Mouse (Mus musculus): Measurements from ENCODE around the gene Cacna2d1. TPM values are rescaled to one million over a fixed set of nuclear protein-coding genes. Genes with fewer than 3 reads are reported as not detected.

Cacna2d1 gene
- polyA plus RNA-seq (2014; fragmentation: Nextera tagmentation; extraction: Ambion mirVana) = 20.2 and 21.0 TPM in 2 replicates

DNA sequence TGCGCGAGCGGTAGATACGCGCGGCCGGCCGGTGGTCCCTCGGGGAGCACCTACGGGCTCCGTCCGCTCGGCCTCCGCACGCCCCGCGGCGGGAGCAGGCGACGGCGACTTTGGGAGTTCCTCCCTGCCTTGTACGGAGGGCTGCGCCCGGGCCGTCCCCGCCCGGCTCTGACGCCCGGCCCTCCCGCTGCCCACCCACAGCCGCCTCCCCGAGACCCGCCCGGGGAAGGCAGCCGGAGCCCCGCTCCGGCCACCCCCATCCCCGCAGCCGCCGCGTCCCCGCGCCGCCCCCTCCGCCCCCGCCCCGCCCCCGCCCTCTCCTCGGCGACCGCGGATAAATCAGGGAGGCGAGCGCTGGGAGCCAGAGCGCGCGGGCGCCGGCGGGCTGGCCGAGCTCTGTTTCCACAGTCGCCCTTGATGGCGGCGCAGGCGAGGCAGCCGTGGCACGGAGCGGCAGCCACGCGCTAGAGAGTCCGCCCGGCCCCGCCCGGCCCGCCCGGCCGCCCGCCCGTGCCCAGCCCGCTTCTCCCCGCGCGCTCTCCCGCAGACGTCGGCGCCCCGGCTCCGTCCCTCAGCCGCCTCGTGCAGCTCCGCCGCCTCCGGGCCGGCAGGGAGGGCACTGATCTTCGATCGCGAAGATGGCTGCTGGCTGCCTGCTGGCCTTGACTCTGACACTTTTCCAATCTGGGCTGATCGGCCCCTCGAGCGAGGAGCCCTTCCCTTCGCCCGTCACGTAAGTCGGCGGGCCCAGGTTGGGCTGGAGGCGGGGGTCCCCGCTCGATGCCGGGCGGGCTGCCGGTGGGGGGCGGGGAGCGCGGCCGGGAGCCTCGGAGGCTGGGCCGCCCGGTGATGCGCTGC lies at the start of gene Cacna2d1:
Cacna2d1 (plus strand) TSS at position 316 of the 858 bp plus-strand sequence.
- Histone ChIP-seq H3K9ac (ENCODE audit: low read length) (peak within 1 kb of the TSS; percentile 78), H3K4me3 (ENCODE audit: low read depth, low read length) (peak within 1 kb of the TSS; percentile 56), H3K27me3 (ENCODE audit: control insufficient read depth, insufficient read depth, low read length) (peaks cover 52% of the 10 kb centered on the region), H3K27ac (ENCODE audit: low read depth, low read length) (peak within 1 kb of the TSS; percentile 90), H3K36me3 (ENCODE audit: control insufficient read depth, insufficient read depth, low read length) (no peaks in the 10 kb centered on the region), H3K4me1 (ENCODE audit: control insufficient read depth, insufficient read depth, low read length) (no peaks in the 10 kb centered on the region), H3K9me3 (ENCODE audit: control insufficient read depth, low read length) (no peaks in the 10 kb centered on the region), H3K4me2 (ENCODE audit: low read depth) (peak within 1 kb of the TSS; percentile 50)
- peak; percentile 84 for ATAC-seq (ENCODE audit: insufficient read depth, low FRiP score, low TSS enrichment)
- peak; percentile 72 for DNase-seq (ENCODE audit: low spot score)
- WGBS = 1% methylated on average over 64 of the region's 120 CpGs

DNA sequence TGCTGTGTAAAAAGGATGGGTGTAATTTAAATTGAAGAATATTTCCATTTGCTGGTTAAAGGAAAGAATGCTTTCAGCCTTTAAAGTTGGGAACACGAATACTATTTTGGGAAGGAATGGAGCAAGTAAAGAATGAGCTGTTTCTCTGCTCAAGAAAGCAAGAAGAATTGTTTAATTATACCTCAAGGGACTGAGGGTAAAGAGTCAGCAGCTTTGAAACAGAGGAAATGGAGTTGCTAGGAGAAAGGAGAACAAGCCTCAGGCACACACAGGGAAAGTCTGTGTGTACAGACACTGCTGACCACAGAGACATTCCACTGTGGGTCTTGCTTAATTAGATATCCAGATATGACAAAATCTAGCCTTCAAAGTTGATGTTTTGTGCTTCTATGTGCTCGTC lies 39.4 kb upstream of the Cacna2d1 start:
- Histone ChIP-seq H3K9me3 (ENCODE audit: control insufficient read depth, low read length) (no peaks in the 10 kb centered on the region), H3K4me2 (ENCODE audit: low read depth) (no peak overlapping the region), H3K36me3 (ENCODE audit: control insufficient read depth, insufficient read depth, low read length) (no peaks in the 10 kb centered on the region), H3K9ac (ENCODE audit: low read length) (no peak overlapping the region), H3K27ac (ENCODE audit: low read depth, low read length) (no peak overlapping the region), H3K27me3 (ENCODE audit: control insufficient read depth, insufficient read depth, low read length) (no peaks in the 10 kb centered on the region), H3K4me3 (ENCODE audit: low read depth, low read length) (no peak overlapping the region), H3K4me1 (ENCODE audit: control insufficient read depth, insufficient read depth, low read length) (no peaks in the 10 kb centered on the region)
- no peak for DNase-seq (ENCODE audit: low spot score)
- no peak for ATAC-seq (ENCODE audit: insufficient read depth, low FRiP score, low TSS enrichment)
- 64% methylated on average over 2 of the region's 2 CpGs for WGBS

DNA sequence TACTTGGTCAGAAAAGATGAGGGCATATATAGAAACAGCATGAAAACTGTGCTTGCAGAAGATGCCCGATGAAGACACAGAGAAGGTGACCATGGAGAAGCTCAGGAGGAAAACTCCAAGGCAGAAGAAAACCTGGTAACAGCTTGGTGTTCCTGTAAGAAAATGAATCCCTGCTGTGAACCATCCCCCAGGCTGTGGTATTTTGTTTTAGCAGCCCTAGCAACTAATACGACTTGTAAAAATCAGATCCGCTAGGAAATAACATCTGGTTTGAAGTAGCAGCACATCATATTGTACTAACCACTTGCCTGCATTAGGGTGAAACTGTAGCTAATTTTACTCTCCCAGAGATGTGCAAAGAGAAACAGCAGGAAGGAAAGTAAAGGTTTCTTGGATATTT lies 37.8 kb upstream of the Cacna2d1 start:
- H3K4me1 ChIP-seq (ENCODE audit: control insufficient read depth, insufficient read depth, low read length) = no peaks in the 10 kb centered on the region
- H3K9ac ChIP-seq (ENCODE audit: low read length) = no peak overlapping the region
- no peaks in the 10 kb centered on the region; the same call in 1 of the 2 replicates for H3K9me3 ChIP-seq (ENCODE audit: control insufficient read depth, low read length)
- DNase-seq (ENCODE audit: low spot score) (no peak), ATAC-seq (ENCODE audit: insufficient read depth, low FRiP score, low TSS enrichment) (no peak)
- no peaks in the 10 kb centered on the region for H3K27me3 ChIP-seq (ENCODE audit: control insufficient read depth, insufficient read depth, low read length)
- no peak overlapping the region for H3K27ac ChIP-seq (ENCODE audit: low read depth, low read length)
- H3K4me3 ChIP-seq (ENCODE audit: low read depth, low read length) = no peak overlapping the region
- no peak overlapping the region for H3K4me2 ChIP-seq (ENCODE audit: low read depth)
- 75% methylated on average over 3 of the region's 3 CpGs for WGBS
- H3K36me3 ChIP-seq (ENCODE audit: control insufficient read depth, insufficient read depth, low read length) = no peaks in the 10 kb centered on the region

- DNase-seq (ENCODE audit: low spot score) (no peak), ATAC-seq (ENCODE audit: insufficient read depth, low FRiP score, low TSS enrichment) (no peak)
- H3K4me1 ChIP-seq (ENCODE audit: control insufficient read depth, insufficient read depth, low read length) = no peaks in the 10 kb centered on the region
- 64% methylated on average over 3 of the region's 3 CpGs for WGBS
- no peak overlapping the region for H3K27ac ChIP-seq (ENCODE audit: low read depth, low read length)
- H3K4me2 ChIP-seq (ENCODE audit: low read depth) = no peak overlapping the region
- no peaks in the 10 kb centered on the region for H3K9me3 ChIP-seq (ENCODE audit: control insufficient read depth, low read length)
- H3K27me3 ChIP-seq (ENCODE audit: control insufficient read depth, insufficient read depth, low read length) = no peaks in the 10 kb centered on the region
- no peak overlapping the region for H3K9ac ChIP-seq (ENCODE audit: low read length)
- no peaks in the 10 kb centered on the region for H3K36me3 ChIP-seq (ENCODE audit: control insufficient read depth, insufficient read depth, low read length)
- H3K4me3 ChIP-seq (ENCODE audit: low read depth, low read length) = no peak overlapping the region
These were observed 28.0 kb upstream of the Cacna2d1 start for GRCm38 (mm10) chr5:15906446-15906845.

GRCm38 (mm10) chr5:15914931-15915330 lies 19.6 kb upstream of the Cacna2d1 start:
- WGBS = 77% methylated on average over 1 of the region's 1 CpGs
- no peaks in the 10 kb centered on the region for H3K4me1 ChIP-seq (ENCODE audit: control insufficient read depth, insufficient read depth, low read length)

GRCm38 (mm10) chr5:15928506-15928905 lies 6.0 kb upstream of the Cacna2d1 start:
- H3K4me1 ChIP-seq (ENCODE audit: control insufficient read depth, insufficient read depth, low read length) = no peaks in the 10 kb centered on the region
- whole genome bisulfite sequencing = 41% methylated on average over 6 of the region's 6 CpGs
- no peak overlapping the region for H3K9ac ChIP-seq (ENCODE audit: low read length)
- no peaks in the 10 kb centered on the region for H3K9me3 ChIP-seq (ENCODE audit: control insufficient read depth, low read length)
- H3K4me3 ChIP-seq (ENCODE audit: low read depth, low read length) = no peak overlapping the region
- no peaks in the 10 kb centered on the region for H3K36me3 ChIP-seq (ENCODE audit: control insufficient read depth, insufficient read depth, low read length)
- H3K27ac ChIP-seq (ENCODE audit: low read depth, low read length) = no peak overlapping the region
- no peak overlapping the region for H3K4me2 ChIP-seq (ENCODE audit: low read depth)
- no peak for DNase-seq (ENCODE audit: low spot score)
- peaks cover 30% of the 10 kb centered on the region for H3K27me3 ChIP-seq (ENCODE audit: control insufficient read depth, insufficient read depth, low read length)
- no peak for ATAC-seq (ENCODE audit: insufficient read depth, low FRiP score, low TSS enrichment)

More at GRCm38 (mm10) chr5:15914931-15915330, 19.6 kb upstream of the Cacna2d1 start:
- ATAC-seq (ENCODE audit: insufficient read depth, low FRiP score, low TSS enrichment) (no peak), DNase-seq (ENCODE audit: low spot score) (no peak)
- Histone ChIP-seq H3K4me3 (ENCODE audit: low read depth, low read length) (no peak overlapping the region), H3K27me3 (ENCODE audit: control insufficient read depth, insufficient read depth, low read length) (no peaks in the 10 kb centered on the region), H3K4me2 (ENCODE audit: low read depth) (no peak overlapping the region), H3K27ac (ENCODE audit: low read depth, low read length) (no peak overlapping the region), H3K36me3 (ENCODE audit: control insufficient read depth, insufficient read depth, low read length) (no peaks in the 10 kb centered on the region), H3K9ac (ENCODE audit: low read length) (no peak overlapping the region), H3K9me3 (ENCODE audit: control insufficient read depth, low read length) (no peaks in the 10 kb centered on the region)

DNA sequence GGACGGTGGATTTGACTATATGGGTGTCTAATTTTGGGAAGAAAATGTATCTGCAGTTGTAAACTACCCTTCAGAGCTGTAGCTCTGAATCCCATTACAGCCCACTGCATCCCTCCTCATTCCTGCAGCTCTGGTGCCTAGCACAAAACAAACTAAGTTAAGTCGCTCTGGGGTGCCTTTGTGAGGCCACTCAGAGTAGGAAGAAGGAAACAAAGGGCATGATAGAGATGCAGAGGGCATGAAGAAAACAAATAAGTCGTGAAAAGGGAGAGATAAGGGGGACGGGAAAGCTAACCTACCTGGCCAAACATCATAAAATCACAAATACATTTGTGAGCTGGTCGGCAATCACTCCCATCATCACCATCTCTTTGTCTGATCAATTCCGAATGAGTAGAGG lies 1.5 kb upstream of the Cacna2d1 start:
- H3K4me1 ChIP-seq (ENCODE audit: control insufficient read depth, insufficient read depth, low read length) = no peaks in the 10 kb centered on the region

DNA sequence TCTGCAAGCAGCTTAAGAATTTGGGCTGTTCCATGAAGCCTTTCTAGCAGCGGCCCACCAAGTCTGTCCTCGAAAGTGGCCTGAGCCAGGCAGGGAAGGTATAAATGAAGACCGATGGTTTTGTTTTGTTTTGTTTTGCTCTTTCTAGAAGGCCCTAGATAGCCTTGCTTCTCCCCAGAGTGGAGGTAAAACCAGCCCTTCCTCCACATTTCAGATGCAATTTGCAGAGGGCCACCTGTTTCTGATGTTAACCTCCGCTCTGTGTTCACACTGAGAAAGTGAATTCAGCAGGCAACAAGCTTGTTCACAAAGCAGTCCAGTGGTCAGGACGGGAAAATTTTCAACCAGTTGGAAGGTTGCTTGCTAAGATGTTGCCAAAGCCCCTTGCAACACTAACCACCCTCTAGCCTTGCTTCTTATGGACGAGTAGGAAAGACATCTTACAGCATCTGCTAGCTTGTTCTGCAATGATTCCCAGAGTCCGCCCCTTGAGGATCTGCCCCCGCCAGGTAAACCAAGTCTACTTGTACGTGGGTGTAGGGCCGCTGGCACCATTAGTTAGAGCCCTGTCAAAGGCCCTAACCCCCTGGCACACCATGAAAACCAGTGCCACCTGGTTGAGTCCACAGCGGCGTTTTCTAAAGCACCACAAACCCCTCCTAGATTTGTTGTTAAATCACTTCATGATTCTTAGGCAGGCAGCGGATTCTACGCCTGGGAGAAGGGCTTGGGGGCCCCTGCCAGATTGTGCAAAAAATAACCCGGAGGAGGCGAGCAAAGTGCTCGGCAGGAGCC lies 713 bp upstream of the Cacna2d1 start:
- peak overlapping the region; percentile 90 for H3K27ac ChIP-seq (ENCODE audit: low read depth, low read length)
- WGBS = 4% methylated on average over 17 of the region's 17 CpGs
- H3K4me2 ChIP-seq (ENCODE audit: low read depth) = peak overlapping the region; percentile 50
- DNase-seq (ENCODE audit: low spot score) = peak; percentile 66
- H3K9me3 ChIP-seq (ENCODE audit: control insufficient read depth, low read length) = no peaks in the 10 kb centered on the region
- peak; percentile 21; the same call in 1 of the 2 replicates for ATAC-seq (ENCODE audit: insufficient read depth, low FRiP score, low TSS enrichment)
- peak overlapping the region; percentile 78 for H3K9ac ChIP-seq (ENCODE audit: low read length)
- peaks cover 49% of the 10 kb centered on the region for H3K27me3 ChIP-seq (ENCODE audit: control insufficient read depth, insufficient read depth, low read length)
- H3K4me1 ChIP-seq (ENCODE audit: control insufficient read depth, insufficient read depth, low read length) = no peaks in the 10 kb centered on the region
- H3K36me3 ChIP-seq (ENCODE audit: control insufficient read depth, insufficient read depth, low read length) = no peaks in the 10 kb centered on the region
- peak overlapping the region; percentile 56 for H3K4me3 ChIP-seq (ENCODE audit: low read depth, low read length)

More for the DNA sequence above, 1.5 kb upstream of the Cacna2d1 start:
- Histone ChIP-seq H3K9ac (ENCODE audit: low read length) (no peak overlapping the region), H3K4me2 (ENCODE audit: low read depth) (no peak overlapping the region), H3K27me3 (ENCODE audit: control insufficient read depth, insufficient read depth, low read length) (peaks cover 52% of the 10 kb centered on the region), H3K9me3 (ENCODE audit: control insufficient read depth, low read length) (no peaks in the 10 kb centered on the region), H3K27ac (ENCODE audit: low read depth, low read length) (no peak overlapping the region), H3K36me3 (ENCODE audit: control insufficient read depth, insufficient read depth, low read length) (no peaks in the 10 kb centered on the region), H3K4me3 (ENCODE audit: low read depth, low read length) (no peak overlapping the region)
- ATAC-seq (ENCODE audit: insufficient read depth, low FRiP score, low TSS enrichment) (no peak), DNase-seq (ENCODE audit: low spot score) (peak; percentile 16)
- 4% methylated on average over 6 of the region's 6 CpGs for WGBS

All from neural tube, embryonic 11.5 days (tissue).